Mouse (Mus musculus) liver, embryonic 18 days (tissue): ENCODE data around the gene Cstb. TPM values are rescaled to one million over a fixed set of nuclear protein-coding genes. Genes with fewer than 3 reads are reported as not detected.

Source experiments
- polyA plus RNA-seq: library from polyadenylated mRNA; depleted of rRNA; stranded (reverse); fragments of >200 nt; gene quantifications from 2 replicates; pipeline ENCODE4 v1.2.3, GENCODE M21; 2012; rRNA removed

Gene Cstb
- 87.9 and 95.2 TPM in 2 replicates for polyA plus RNA-seq

DNA sequence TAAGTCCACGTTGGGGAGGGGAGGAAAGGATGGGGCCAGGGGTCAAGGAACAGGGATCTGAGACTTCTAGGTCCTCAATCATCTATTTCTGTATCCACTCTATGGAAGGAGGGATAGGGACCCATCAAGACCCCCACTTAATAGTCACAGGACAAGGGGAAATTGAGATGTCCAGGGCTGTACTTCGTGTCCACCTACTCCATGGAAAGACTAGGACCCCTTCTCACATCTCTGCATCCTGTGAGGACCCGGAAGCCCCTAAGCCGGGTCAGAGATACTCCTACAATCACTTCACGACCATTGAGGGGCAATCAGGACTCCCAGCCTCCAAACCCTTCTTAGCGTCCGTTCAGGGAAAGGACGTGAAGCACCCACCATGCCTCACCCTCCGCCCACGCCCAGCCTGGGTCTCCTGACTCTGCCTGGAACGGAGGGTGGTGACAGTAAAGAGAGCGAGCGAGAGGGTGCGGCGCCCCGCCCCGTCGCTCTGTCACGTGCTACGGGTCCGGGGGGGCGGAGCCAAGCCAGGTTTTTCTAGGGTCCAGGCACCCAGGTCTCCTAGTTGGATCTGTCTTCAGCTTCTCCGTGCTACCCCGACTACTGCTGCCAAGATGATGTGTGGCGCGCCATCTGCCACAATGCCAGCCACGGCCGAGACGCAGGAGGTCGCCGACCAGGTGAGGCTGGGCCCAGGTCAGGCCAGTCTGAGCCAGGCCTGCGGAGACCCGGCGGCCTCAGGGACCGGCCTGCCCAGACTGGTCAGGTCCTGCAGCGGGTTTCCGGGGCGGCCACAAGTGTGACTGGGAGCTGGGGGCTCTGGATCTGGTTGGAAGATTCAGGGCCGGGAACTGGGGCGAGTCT lies at the start of gene Cstb:
Cstb (plus strand) TSS at position 489 of the 861 bp plus-strand sequence.

GRCm38 (mm10) chr10:78412319-78413151 lies 12.9 kb upstream of the Cstb start, which contains the start of gene Rrp1:
Gene Rrp1 (minus strand): TSS chr10:78413043.

DNA sequence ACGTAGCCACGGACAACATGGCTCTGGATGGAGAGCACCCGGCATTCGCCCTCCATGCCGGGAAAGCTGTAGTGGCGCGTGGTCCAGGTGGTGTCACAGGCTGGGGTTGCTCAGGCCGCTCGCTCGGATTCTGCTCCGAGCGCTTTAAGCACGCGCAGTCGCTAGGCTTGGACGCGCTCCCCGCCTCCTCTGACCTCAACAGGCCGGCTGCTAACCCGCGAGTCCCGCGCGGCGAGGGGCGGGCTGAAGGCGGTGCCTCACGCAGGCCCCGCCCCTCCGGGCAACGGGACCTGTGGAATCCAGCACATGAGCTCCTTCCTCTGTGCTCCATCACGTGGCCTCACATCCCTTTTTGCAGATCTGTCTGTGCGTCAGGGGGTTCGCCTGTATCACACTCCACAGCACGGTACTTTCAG lies 39.3 kb downstream of the Cstb start, which contains the start of gene Pdxk:
Pdxk (minus strand) TSS at position 184 of the 416 bp plus-strand sequence.

Other genes with a start within 250 kb of the Cstb start
- gene Pwp2, start 240.5 kb upstream of the Cstb start, polyA plus RNA-seq = 5.5 and 5.8 TPM in 2 replicates
- 11.6 and 11.9 TPM in 2 replicates for gene Trappc10, start 181.0 kb upstream of the Cstb start, polyA plus RNA-seq
- gene Agpat3, start 73.2 kb upstream of the Cstb start, polyA plus RNA-seq = 71.9 and 76.1 TPM in 2 replicates
- 75.8 and 87.1 TPM in 2 replicates for gene Rrp1, start 12.6 kb upstream of the Cstb start, polyA plus RNA-seq
- 6.8 and 7.9 TPM in 2 replicates for gene Pdxk, start 39.3 kb downstream of the Cstb start, polyA plus RNA-seq
- 0.20 TPM in 1 of 2 replicates, not detected in the other for gene Olfr1358, start 91.8 kb downstream of the Cstb start, polyA plus RNA-seq
- gene Ilvbl, start 148.7 kb downstream of the Cstb start, polyA plus RNA-seq = 14.4 and 17.4 TPM in 2 replicates
- 2.9 TPM in 2 replicates for gene Syde1, start 166.3 kb downstream of the Cstb start, polyA plus RNA-seq
- not detected in 2 replicates for gene Olfr1357, start 192.4 kb downstream of the Cstb start, polyA plus RNA-seq